Mouse (Mus musculus): Measurements from ENCODE around the gene Hmgb1. TPM values are rescaled to one million over a fixed set of nuclear protein-coding genes. Genes with fewer than 3 reads are reported as not detected.

Hmgb1 gene
- total RNA-seq, 2 experiments from 2014 or later = 84.3 to 87.9 TPM

DNA sequence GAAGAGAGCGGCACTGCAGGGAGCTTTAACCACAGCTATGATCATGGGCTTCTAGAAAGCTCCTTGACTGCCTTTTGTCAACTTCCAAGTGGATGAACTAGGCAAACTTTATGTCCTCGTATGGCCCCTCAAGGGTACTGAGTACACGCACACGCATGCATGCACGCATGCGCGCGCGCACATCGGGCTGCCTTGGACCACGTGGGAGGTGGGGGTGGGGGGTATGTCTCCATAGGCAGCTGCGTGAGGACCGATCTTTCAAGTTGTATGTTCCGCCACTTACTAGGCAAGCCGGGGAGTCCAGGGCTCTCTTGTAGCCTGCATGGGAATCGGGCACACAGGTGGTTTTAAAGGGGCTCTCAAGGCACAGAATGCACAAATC is 163.6 kb downstream of the Hmgb1 start:
- no peak for DNase-seq

- DNase-seq = peak; percentile 17
Observed at GRCm38 (mm10) chr5:149020059-149020680, 164.1 kb downstream of the Hmgb1 start.

- no peak for DNase-seq
Observed at GRCm38 (mm10) chr5:149017666-149018415, 166.4 kb downstream of the Hmgb1 start.

GRCm38 (mm10) chr5:149017181-149017580 is 167.1 kb downstream of the Hmgb1 start:
- DNase-seq = no peak

GRCm38 (mm10) chr5:149016261-149016660 is 168.0 kb downstream of the Hmgb1 start:
- no peak for DNase-seq

DNA sequence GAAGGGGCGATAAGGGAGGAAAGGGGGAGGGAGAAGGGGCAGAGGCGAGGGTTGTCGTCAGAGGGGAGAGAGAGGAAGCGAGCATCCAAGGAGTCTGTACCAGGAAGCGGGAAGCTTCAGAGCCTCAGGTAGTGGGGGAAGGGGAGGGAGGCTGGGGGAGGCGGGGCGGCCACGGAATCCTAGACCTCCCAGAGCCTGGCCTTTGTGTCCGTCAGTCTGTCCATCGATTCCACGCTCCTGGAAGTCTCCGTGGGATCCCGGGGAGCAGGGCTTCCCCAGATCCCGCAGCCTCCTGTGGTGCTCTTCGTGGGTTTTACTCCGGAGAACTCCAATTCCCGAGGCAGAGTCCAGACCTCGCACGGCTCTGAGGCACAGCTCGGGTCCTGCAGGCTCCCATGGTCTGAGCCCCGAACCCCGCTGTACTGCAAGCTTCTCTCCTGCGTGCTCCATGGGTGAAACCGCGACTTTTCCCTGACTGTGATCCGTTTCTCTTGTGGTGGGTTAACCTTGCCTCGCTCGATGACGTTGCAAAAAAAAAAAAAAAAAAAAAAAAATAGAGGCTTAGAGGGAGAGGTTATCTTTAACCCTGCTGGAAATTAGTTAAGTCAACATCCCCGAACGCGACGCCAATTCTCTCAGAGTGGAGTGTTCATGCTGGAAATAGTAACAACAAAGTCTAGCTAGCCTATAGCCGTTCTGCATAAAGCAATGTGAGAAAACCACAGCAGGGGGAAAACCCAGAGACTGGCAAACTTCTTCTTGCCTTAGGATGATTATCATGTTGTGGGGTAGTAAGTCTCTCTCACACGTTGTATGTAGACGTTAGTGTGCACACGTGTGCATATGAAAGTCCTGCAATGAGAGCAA is 168.7 kb downstream of the Hmgb1 start:
- DNase-seq = no peak

GRCm38 (mm10) chr5:149014600-149015268 is 169.6 kb downstream of the Hmgb1 start:
- DNase-seq = no peak

DNA sequence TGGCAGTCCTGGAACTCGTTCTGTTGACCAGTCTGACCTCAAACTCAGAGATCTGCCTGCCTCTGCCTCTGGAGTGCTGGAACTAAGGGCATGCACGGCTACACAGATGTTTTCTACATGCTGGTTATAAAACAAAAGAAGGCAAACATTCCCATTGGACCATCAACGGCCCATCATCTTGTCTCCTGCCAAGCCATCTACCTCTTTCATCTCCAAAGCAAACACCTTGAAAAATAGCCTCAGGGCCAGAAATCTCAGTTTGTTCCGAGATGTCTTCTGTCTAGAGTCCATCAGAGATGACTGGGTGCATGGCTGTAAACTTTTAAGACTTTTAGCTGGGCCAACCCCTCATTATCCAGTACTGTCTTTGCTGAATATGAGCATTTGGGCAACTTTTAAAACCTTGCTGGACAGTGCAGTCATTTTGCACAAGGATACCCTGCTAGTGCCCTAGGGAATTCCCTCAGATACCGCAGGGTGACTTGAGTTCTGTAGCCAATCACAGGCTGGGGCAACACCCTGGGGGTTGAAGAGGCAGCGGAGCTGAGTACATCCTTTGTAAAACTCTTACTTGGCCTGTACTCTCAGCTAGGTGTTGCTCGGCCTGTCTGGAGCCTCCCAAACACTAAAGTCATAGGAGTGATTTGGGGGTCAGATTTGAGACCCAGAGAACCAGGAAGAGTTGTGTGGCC is 170.3 kb downstream of the Hmgb1 start:
- DNase-seq = no peak

- no peak for DNase-seq
Observed at GRCm38 (mm10) chr5:149009111-149009510, 175.2 kb downstream of the Hmgb1 start.

DNA sequence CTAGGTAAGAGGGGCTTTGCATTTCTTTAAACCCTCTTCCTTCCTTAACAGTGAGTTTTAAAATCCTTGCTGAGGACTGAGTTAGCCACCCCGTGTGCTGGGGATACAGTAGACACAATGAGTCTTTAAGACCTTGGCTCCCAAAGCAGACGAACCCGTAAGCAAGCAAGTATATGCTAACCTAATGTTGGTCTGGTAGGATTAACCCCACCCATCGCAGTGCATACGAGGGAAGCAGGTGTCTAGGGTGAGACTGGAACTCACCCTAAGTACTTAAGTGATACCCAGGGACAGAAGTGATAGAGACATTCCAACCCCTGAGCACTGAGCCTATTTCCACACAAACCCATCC is 177.0 kb downstream of the Hmgb1 start:
- DNase-seq = no peak

- DNase-seq = peak; percentile 98
Observed at GRCm38 (mm10) chr5:149006362-149007294, 177.7 kb downstream of the Hmgb1 start.

DNA sequence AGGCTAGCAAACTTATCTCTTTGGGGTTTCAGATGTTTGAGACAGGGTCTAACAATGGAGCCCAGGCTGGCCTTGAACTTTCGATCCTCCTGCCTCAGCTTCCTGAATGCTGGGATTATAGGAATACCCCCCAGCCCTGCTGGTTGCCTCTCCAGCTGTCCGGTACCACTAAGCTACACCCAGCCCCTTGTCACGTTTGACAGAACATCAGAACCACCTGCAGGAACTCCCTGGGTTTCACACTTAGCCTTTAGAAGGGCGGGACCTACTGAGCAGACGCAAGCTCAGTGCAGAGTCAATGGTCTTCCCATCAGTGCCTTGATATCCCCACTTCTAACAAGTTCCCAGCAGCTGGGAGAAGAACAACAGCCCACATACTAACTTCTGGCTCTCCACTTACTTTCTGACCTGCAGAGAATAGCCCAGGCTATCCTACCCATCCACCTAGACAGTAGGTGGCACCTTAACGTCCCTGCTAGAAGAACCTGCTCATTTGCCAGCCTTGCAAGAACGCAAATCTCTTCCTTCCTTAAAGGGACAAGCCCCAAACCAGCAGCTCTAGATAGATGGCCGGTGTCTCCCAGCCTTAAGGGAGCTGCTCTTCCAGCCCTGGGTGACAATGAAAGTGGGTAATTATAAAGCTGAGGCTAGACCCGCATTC is 178.5 kb downstream of the Hmgb1 start:
- DNase-seq = no peak

GRCm38 (mm10) chr5:149005083-149005482 is 179.2 kb downstream of the Hmgb1 start:
- no peak for DNase-seq

GRCm38 (mm10) chr5:149003137-149003536 is 181.2 kb downstream of the Hmgb1 start:
- DNase-seq = no peak

GRCm38 (mm10) chr5:149002803-149003115 is 181.5 kb downstream of the Hmgb1 start:
- DNase-seq = no peak

GRCm38 (mm10) chr5:149002034-149002802 is 182.1 kb downstream of the Hmgb1 start:
- DNase-seq = no peak

GRCm38 (mm10) chr5:148999802-149000201 is 184.5 kb downstream of the Hmgb1 start:
- DNase-seq = no peak

DNA sequence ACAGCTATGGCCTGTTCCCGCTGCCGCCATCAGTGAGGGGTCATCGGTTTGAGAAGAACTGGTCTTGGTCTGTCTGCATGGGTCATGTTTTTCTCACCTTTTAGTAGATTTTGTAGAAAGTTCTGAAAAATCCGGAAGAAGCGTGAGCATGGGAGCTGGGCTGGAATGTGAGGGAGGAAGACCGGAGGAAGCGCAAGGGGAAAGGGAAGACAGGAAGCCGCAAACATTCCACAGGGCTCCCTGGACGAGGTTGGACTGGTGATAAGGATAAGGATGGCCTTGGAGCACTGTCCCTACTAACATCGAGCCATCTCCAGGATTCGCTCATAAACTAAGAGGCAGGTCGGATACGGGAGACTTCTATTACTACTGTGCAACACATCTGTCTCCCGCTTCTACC is 185.8 kb downstream of the Hmgb1 start:
- no peak for DNase-seq

GRCm38 (mm10) chr5:148996709-148997037 is 187.6 kb downstream of the Hmgb1 start:
- DNase-seq = no peak

Data from gastrocnemius, postnatal 25 days (tissue).